Mouse (Mus musculus) lung, postnatal 0 days (tissue): Measurements from ENCODE around the gene Aldh3b1. TPM values are rescaled to one million over a fixed set of nuclear protein-coding genes. Genes with fewer than 3 reads are reported as not detected.

ENCODE experiments used
- ATAC-seq: fragments of 200-750 bp; cut with Nextera tagmentation; 2 replicates; pipeline ENCODE4 v1.8.0; 2017; ENCODE audit warnings: moderate library complexity
- DNase-seq: peaks from one replicate; pipeline ENCODE4 v3.0.0-alpha.2; 2016; ENCODE audit warnings: low spot score
- H3K27ac ChIP-seq: fragments of 300-500 bp; sonication (generic); 2 replicates; pipeline ENCODE4 v1.5.1; 2014; ENCODE audit warnings: antibody characterized with exemption, mild to moderate bottlenecking, low read length, mixed read lengths
- H3K27me3 ChIP-seq: fragments of 300-500 bp; sonication (generic); replicated peaks from 2 replicates; pipeline ENCODE4 v1.6.1; 2014; ENCODE audit warnings: low read length, mixed read lengths; ENCODE audit not compliant: insufficient read depth
- H3K36me3 ChIP-seq: fragments of 300-500 bp; sonication (generic); 2 replicates; pipeline ENCODE4 v1.6.1; 2014; ENCODE audit warnings: low read length, mixed read lengths; ENCODE audit not compliant: insufficient read depth
- H3K4me1 ChIP-seq: fragments of 300-500 bp; sonication (generic); 2 replicates; pipeline ENCODE4 v1.6.1; 2014; ENCODE audit warnings: antibody characterized with exemption, low read depth, low read length, mixed read lengths; ENCODE audit not compliant: insufficient read depth
- H3K4me2 ChIP-seq: fragments of 300-500 bp; sonication (generic); replicated peaks from 2 replicates; pipeline ENCODE4 v1.6.1; 2014; ENCODE audit warnings: low read depth, mild to moderate bottlenecking, low read length, moderate library complexity, mixed read lengths
- H3K4me3 ChIP-seq: fragments of 300-500 bp; sonication (generic); 2 replicates; pipeline ENCODE4 v1.5.1; 2014; ENCODE audit warnings: low read depth, low read length
- H3K9ac ChIP-seq: fragments of 300-500 bp; sonication (generic); replicated peaks from 2 replicates; pipeline ENCODE4 v1.6.1; 2014; ENCODE audit warnings: low read depth, mild to moderate bottlenecking
- H3K9me3 ChIP-seq: fragments of 300-500 bp; sonication (generic); 2 replicates; pipeline ENCODE4 v1.6.1; 2016; ENCODE audit warnings: low read length, mixed read lengths
- CTCF ChIP-seq: IDR thresholded peaks from 2 replicates; pipeline ENCODE4 v1.5.1; 2016; ENCODE audit warnings: antibody characterized with exemption, mild to moderate bottlenecking
- EP300 ChIP-seq: IDR thresholded peaks from 2 replicates; pipeline ENCODE4 v1.6.1; 2016; ENCODE audit warnings: antibody characterized with exemption, mild to moderate bottlenecking, control low read depth
- WGBS: fragments of 180-500 bp; shearing (Covaris S2); extraction: QIAGEN DNeasy Blood & Tissue Kit; methylation state at CpG from one replicate; pipeline ENCODE4 v1.1.7; 2014; 5-methylcytosine and 5-hydroxymethylcytosine counted together
- polyA plus RNA-seq: library from polyadenylated mRNA; unstranded; fragments of >200 nt; fragmentation: Nextera tagmentation; extraction: Ambion mirVana; gene quantifications from 2 replicates; pipeline ENCODE4 v1.2.1, GENCODE M21; 2015

The Aldh3b1 gene
- polyA plus RNA-seq, 1 experiment from 2014 or later, result 33.2 TPM

DNA sequence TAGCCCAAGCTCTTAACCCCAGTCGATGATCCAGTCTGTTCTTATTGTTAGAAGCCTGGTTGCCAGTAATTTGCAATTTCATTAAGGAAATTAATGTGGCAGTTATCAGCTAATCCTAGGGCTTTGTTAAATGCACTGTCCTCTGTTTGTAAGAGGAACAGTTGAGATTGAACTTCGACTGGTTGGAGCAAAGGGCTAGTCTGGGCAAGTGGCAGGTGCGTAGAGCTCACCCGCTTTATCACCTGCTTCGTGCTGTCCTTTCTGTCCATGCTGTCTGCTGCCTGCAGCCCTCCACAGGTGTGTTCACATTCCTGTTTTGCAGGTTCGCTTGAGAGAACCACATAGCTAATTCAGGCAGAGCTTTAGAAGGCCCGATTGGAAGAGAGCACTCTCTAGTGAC lies 54.6 kb downstream of the Aldh3b1 start:
- Histone ChIP-seq H3K4me3 (no peak overlapping the region), H3K36me3 (no peaks in the 10 kb centered on the region), H3K27ac (no peak overlapping the region), H3K9me3 (no peaks in the 10 kb centered on the region), H3K9ac (no peak overlapping the region), H3K4me2 (no peak overlapping the region), H3K4me1 (peaks cover 5% of the 10 kb centered on the region; the same call in 1 of the 2 replicates), H3K27me3 (no peaks in the 10 kb centered on the region)
- DNase-seq, result peak; percentile 22
- 61% methylated on average over 7 of the region's 7 CpGs for WGBS
- ATAC-seq, result 0 out of 2 replicates have a peak, but pooled peaks have one; percentile 12
- no peak for TF ChIP-seq EP300
- no peak for TF ChIP-seq CTCF

DNA sequence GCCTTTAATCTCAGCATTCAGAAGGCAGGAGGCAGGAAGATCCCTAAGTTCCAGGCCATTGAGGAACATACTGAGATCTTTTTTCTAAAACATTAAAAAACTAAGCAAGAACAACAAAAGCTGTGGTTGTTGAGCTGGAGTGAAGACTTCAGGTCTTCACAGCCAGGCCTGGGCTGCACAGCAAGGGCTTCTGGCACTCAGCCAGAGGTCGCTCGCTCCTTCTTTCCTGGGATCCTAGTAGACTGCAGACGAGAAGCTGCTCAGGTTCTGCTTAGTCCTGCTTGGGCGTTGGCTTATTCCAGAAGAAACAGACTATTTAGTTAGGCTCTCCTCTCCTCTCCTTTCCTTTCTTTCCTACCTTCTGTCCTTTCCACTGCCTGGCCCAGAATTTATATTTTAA lies 57.2 kb downstream of the Aldh3b1 start:
- peaks cover 3% of the 10 kb centered on the region; the same call in 1 of the 2 replicates for H3K4me1 ChIP-seq
- TF ChIP-seq EP300, result no peak
- no peak for TF ChIP-seq CTCF
- H3K4me3 ChIP-seq, result no peak overlapping the region
- 43% methylated on average over 4 of the region's 4 CpGs for WGBS
- H3K27ac ChIP-seq, result no peak overlapping the region
- DNase-seq (peak; percentile 29), ATAC-seq (no peak)
- H3K27me3 ChIP-seq, result no peaks in the 10 kb centered on the region
- no peak overlapping the region for H3K9ac ChIP-seq
- no peak overlapping the region for H3K4me2 ChIP-seq
- H3K9me3 ChIP-seq, result no peaks in the 10 kb centered on the region
- H3K36me3 ChIP-seq, result no peaks in the 10 kb centered on the region

DNA sequence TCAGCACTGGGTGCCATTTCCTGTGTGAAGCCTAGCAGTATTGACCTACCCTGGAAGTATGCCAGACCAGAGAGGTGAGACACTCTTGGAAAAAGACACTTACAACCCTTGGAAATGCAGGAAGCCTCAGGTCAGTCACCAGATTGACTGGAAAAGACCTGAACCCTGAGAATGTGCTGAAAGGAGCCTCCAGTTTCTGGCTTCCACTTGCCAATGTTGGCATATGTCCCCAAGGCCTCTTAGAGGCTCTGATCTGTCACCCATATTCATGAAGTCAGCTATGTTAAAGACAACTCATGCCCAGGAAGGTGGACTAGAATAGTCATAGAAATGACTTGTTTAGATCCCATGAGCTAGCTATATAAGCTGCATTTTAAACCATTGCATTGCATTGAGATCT lies 58.1 kb downstream of the Aldh3b1 start:
- Histone ChIP-seq H3K9me3 (no peaks in the 10 kb centered on the region), H3K4me2 (no peak overlapping the region), H3K27ac (no peak overlapping the region), H3K36me3 (no peaks in the 10 kb centered on the region), H3K4me1 (peaks cover 3% of the 10 kb centered on the region; the same call in 1 of the 2 replicates), H3K4me3 (no peak overlapping the region), H3K27me3 (no peaks in the 10 kb centered on the region), H3K9ac (no peak overlapping the region)
- ATAC-seq (no peak), DNase-seq (no peak)
- no peak for TF ChIP-seq CTCF
- no peak for TF ChIP-seq EP300

DNA sequence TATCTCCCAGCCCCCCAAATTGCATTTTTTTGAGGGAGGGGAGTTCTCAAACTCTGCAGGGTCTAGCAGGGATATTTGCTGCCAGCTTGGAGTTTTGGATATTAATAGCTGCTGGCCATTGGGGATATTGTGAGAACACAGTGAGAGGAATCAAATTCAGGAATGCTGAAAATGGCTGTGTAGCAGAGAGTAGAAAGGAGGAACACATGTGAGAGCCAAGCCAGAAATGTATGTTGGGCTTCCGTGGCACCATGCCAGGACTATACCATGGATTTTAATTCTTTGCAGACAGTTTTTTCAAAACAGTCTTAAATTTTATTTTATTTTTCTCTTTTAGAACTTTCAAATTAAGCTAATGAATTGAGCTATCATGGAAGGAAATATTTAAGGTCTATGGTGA lies 61.3 kb downstream of the Aldh3b1 start:
- Histone ChIP-seq H3K9ac (no peak overlapping the region), H3K36me3 (no peaks in the 10 kb centered on the region), H3K9me3 (no peaks in the 10 kb centered on the region), H3K27me3 (no peaks in the 10 kb centered on the region), H3K4me2 (no peak overlapping the region), H3K4me1 (no peaks in the 10 kb centered on the region), H3K27ac (no peak overlapping the region), H3K4me3 (no peak overlapping the region)
- 58% methylated on average over 1 of the region's 1 CpGs for WGBS
- ATAC-seq (no peak), DNase-seq (no peak)
- no peak for TF ChIP-seq EP300
- no peak for TF ChIP-seq CTCF

DNA sequence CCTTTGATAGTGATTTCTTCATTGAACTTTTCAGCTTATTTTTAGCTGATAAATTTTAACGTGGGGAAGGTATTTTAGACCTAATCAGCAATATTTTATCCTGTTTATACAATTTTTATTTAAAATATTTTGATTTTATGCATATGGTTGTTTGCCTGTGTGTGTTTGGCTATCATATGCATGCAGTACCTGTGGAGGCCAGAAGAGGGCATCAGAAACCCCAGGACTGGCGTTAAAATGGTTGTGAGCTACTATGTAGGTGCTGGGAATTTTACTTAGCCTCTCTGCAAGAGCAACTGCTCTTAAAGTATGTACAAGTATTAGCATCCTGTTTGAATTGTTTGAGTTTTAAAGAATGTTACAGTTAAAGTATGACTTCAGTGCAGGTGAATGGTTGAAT lies 64.6 kb downstream of the Aldh3b1 start:
- TF ChIP-seq CTCF, result peak; percentile 62
- no peak for TF ChIP-seq EP300
- Histone ChIP-seq H3K9me3 (no peaks in the 10 kb centered on the region), H3K9ac (no peak overlapping the region), H3K36me3 (no peaks in the 10 kb centered on the region), H3K4me2 (no peak overlapping the region), H3K4me1 (no peaks in the 10 kb centered on the region), H3K27ac (no peak overlapping the region), H3K27me3 (no peaks in the 10 kb centered on the region), H3K4me3 (no peak overlapping the region)
- WGBS, result 80% methylated on average over 2 of the region's 2 CpGs
- DNase-seq, result no peak
- no peak for ATAC-seq

Other genes starting within 250 kb of the Aldh3b1 start
- gene Lrp5, start 243.2 kb downstream of the Aldh3b1 start, polyA plus RNA-seq, result 4.1 and 5.1 TPM in 2 replicates
- 11.3 and 12.6 TPM in 2 replicates for gene 1810055G02Rik, start 221.5 kb downstream of the Aldh3b1 start, polyA plus RNA-seq
- gene Kmt5b, start 162.4 kb downstream of the Aldh3b1 start, polyA plus RNA-seq, result 20.5 and 23.7 TPM in 2 replicates
- gene Chka, start 78.0 kb downstream of the Aldh3b1 start, polyA plus RNA-seq, result 65.9 and 68.1 TPM in 2 replicates
- gene Tcirg1, start 22.7 kb downstream of the Aldh3b1 start, polyA plus RNA-seq, result 31.8 and 33.1 TPM in 2 replicates
- gene Ndufs8, start 17.0 kb downstream of the Aldh3b1 start, polyA plus RNA-seq, result 203 and 225 TPM in 2 replicates
- 40.0 and 45.5 TPM in 2 replicates for gene Unc93b1, start 5.4 kb upstream of the Aldh3b1 start, polyA plus RNA-seq
- 0.04 and 0.06 TPM in 2 replicates for gene Aldh3b3, start 28.8 kb upstream of the Aldh3b1 start, polyA plus RNA-seq
- 0.47 and 0.71 TPM in 2 replicates for gene Aldh3b2, start 42.5 kb upstream of the Aldh3b1 start, polyA plus RNA-seq
- 14.9 and 15.7 TPM in 2 replicates for gene Acy3, start 56.8 kb upstream of the Aldh3b1 start, polyA plus RNA-seq
- gene Tbx10, start 62.9 kb upstream of the Aldh3b1 start, polyA plus RNA-seq, result not detected in 2 replicates
- gene Nudt8, start 70.8 kb upstream of the Aldh3b1 start, polyA plus RNA-seq, result 27.0 and 28.5 TPM in 2 replicates
- gene Gm49405, start 70.8 kb upstream of the Aldh3b1 start, polyA plus RNA-seq, result 1.1 TPM in 2 replicates
- 1.9 and 2.0 TPM in 2 replicates for gene Doc2g, start 73.5 kb upstream of the Aldh3b1 start, polyA plus RNA-seq
- gene Ndufv1, start 83.0 kb upstream of the Aldh3b1 start, polyA plus RNA-seq, result 130 and 152 TPM in 2 replicates
- 273 and 288 TPM in 2 replicates for gene Gstp1, start 108.2 kb upstream of the Aldh3b1 start, polyA plus RNA-seq
- 6.3 and 7.3 TPM in 2 replicates for gene Gstp2, start 116.2 kb upstream of the Aldh3b1 start, polyA plus RNA-seq
- 6.5 and 6.9 TPM in 2 replicates for gene Gstp3, start 129.8 kb upstream of the Aldh3b1 start, polyA plus RNA-seq
- not detected in 2 replicates for gene Cabp2, start 151.8 kb upstream of the Aldh3b1 start, polyA plus RNA-seq
- 154 and 164 TPM in 2 replicates for gene Cdk2ap2, start 167.4 kb upstream of the Aldh3b1 start, polyA plus RNA-seq
- gene Pitpnm1, start 170.2 kb upstream of the Aldh3b1 start, polyA plus RNA-seq, result 17.0 and 18.9 TPM in 2 replicates
- 78.5 and 82.1 TPM in 2 replicates for gene Aip, start 196.1 kb upstream of the Aldh3b1 start, polyA plus RNA-seq
- gene Gpr152, start 210.0 kb upstream of the Aldh3b1 start, polyA plus RNA-seq, result not detected in 2 replicates
- gene Cabp4, start 214.2 kb upstream of the Aldh3b1 start, polyA plus RNA-seq, result 0.08 and 0.10 TPM in 2 replicates
- gene Coro1b, start 218.8 kb upstream of the Aldh3b1 start, polyA plus RNA-seq, result 183 and 192 TPM in 2 replicates
- gene Ptprcap, start 223.8 kb upstream of the Aldh3b1 start, polyA plus RNA-seq, result 3.4 and 3.7 TPM in 2 replicates
- gene Rps6kb2, start 233.5 kb upstream of the Aldh3b1 start, polyA plus RNA-seq, result 28.4 and 35.1 TPM in 2 replicates
- 1.8 and 2.6 TPM in 2 replicates for gene Carns1, start 245.7 kb upstream of the Aldh3b1 start, polyA plus RNA-seq